Mouse (Mus musculus): Measurements from ENCODE around the gene Hoxa4. TPM values are rescaled to one million over a fixed set of nuclear protein-coding genes. Genes with fewer than 3 reads are reported as not detected.
A peak's percentile ranks its signal among the peaks of the same experiment; 100 is the strongest.

Hoxa4 gene
- polyA plus RNA-seq, 1 experiment from 2014 or later: 3.6 TPM

DNA sequence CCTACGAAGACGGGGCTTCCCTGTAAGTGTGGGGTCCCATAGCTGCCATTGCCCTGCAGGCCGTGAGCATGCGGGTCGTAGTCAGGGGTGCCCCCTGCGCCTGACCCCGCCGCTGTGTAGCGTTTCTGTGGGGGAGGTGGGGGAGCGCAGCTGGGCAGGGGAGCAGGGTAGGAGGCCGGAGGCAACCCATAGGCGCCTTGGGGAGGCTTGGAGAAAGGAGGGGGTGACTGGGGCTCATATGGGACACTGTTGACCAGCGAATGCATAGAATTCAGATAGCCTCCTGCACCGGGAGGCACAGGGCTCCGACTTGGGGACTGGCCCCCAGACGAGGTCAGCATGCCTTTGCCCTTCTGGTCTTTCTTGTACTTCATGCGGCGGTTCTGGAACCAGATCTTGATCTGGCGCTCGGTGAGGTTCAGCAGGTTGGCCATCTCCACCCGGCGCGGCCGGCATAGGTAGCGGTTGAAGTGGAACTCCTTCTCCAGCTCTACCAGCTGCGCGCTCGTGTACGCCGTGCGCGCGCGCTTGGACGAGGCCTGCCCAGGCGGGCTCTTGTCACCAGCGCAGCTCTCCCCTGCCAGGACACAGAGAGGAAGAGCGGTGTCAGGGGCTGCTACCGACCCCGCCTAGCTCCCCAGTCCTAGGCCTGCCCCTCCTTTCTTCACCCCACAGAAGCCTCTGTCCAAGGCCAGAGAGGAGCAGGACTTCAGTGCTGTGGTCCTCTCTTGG is 21.2 kb downstream of the Hoxa4 start:
- Histone ChIP-seq H3K9ac (ENCODE audit: low read depth, low read length) (peak overlapping the region; percentile 32; the same call in 1 of the 2 replicates), H3K27me3 (replicated peaks; ENCODE audit: control insufficient read depth, insufficient read depth, low read length) (peaks cover 21% of the 10 kb centered on the region), H3K9me3 (ENCODE audit: control insufficient read depth) (no peaks in the 10 kb centered on the region), H3K27ac (ENCODE audit: low read depth, low read length) (peak overlapping the region; percentile 37), H3K36me3 (ENCODE audit: control insufficient read depth, insufficient read depth) (no peaks in the 10 kb centered on the region; the same call in 1 of the 2 replicates), H3K4me3 (ENCODE audit: low read depth, low read length) (no peak overlapping the region), H3K4me1 (replicated peaks; ENCODE audit: control insufficient read depth, insufficient read depth, low read length) (no peaks in the 10 kb centered on the region), H3K4me2 (replicated peaks; ENCODE audit: low read depth) (peak overlapping the region; percentile 49)
- ATAC-seq: no peak
- WGBS: 60% methylated on average over 39 of the region's 40 CpGs
- TF ChIP-seq CTCF (IDR thresholded peaks at IDR 0.05; ENCODE audit: low read depth): no peak

DNA sequence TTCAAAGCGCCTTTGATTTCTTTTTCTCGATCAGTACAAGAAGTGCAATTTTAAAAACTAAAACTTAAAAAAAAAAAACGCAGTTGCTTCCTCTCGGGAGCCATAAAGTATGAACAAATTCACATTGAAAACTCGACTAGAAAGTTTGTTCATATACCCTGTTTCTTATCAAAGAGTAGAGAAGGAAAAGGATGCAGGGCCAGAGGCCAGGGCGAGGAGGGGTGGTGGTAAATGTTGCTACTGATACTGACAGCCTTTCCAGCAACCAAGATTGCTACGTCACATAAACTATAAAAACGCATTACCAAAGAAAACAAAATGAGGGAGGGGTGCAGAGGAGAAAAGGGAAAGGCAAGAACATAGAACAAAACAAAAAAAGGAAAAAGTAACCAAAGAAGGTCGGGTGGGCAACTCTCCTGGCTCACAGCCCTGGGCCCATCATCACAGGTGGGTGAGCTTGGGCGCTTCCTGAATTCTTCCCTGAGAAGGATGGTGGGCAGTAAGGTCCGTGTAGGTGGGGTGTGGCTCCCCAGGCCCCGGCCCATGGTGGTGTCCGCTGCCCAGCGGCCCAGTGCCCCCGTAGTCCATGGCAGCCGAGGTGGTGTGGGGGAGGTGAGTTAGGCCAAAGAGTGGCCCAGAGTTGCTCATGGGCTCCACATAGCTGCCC is 21.9 kb downstream of the Hoxa4 start:
- Histone ChIP-seq H3K36me3 (ENCODE audit: control insufficient read depth, insufficient read depth) (no peaks in the 10 kb centered on the region; the same call in 1 of the 2 replicates), H3K4me1 (replicated peaks; ENCODE audit: control insufficient read depth, insufficient read depth, low read length) (no peaks in the 10 kb centered on the region), H3K9me3 (ENCODE audit: control insufficient read depth) (no peaks in the 10 kb centered on the region), H3K27ac (ENCODE audit: low read depth, low read length) (no peak overlapping the region), H3K4me2 (replicated peaks; ENCODE audit: low read depth) (peak overlapping the region; percentile 49), H3K9ac (ENCODE audit: low read depth, low read length) (no peak overlapping the region), H3K27me3 (replicated peaks; ENCODE audit: control insufficient read depth, insufficient read depth, low read length) (peaks cover 21% of the 10 kb centered on the region), H3K4me3 (ENCODE audit: low read depth, low read length) (no peak overlapping the region)
- TF ChIP-seq CTCF (IDR thresholded peaks at IDR 0.05; ENCODE audit: low read depth): no peak
- no peak for ATAC-seq
- 61% methylated on average over 16 of the region's 16 CpGs for WGBS

DNA sequence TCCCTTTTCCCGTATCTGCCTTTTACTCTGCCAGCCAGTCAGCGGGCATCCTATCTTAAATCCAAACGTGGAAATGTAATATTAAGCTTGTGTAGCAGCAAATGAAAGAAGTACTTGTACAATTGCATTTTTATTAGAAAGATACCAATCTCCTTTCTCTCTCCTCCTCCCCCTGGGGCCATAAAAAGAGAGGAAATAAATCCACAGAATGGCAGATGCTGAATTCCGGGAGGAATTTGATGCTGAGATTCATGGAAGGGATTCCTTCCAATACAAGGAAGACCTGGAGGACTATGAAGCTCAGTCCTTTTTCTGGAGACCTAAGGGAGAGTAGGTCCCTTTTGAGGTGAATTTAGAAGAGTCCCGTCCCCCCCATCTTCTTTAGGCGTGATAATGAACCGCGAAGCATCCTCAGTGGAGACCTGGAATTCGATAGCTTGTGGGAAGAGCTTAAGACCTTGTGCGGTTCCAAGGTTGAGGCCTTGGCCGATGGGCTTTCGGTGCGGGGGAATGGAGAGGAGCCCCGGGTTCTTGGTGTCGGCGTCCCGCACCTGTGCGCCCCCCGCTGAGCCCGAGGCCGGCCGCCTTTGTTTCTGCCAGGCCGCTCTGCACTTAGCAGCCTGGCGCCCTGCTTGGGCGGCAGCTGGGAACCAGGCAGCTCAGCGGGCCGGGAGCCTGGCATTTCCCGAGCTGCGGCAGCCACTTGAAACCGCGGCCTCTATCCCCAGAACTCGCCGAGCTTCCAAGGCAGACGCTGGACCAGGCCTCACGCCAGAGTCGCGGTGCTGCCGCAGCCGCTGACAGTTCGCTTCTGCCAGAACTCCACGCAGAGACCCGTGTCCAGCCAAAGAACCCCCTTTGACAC is 23.1 kb downstream of the Hoxa4 start:
- ATAC-seq: no peak
- Histone ChIP-seq H3K4me2 (replicated peaks; ENCODE audit: low read depth) (peak overlapping the region; percentile 63), H3K27ac (ENCODE audit: low read depth, low read length) (peak overlapping the region; percentile 62; the same call in 1 of the 2 replicates), H3K36me3 (ENCODE audit: control insufficient read depth, insufficient read depth) (no peaks in the 10 kb centered on the region; the same call in 1 of the 2 replicates), H3K4me3 (ENCODE audit: low read depth, low read length) (peak overlapping the region; percentile 19), H3K9ac (ENCODE audit: low read depth, low read length) (peak overlapping the region; percentile 38), H3K4me1 (replicated peaks; ENCODE audit: control insufficient read depth, insufficient read depth, low read length) (no peaks in the 10 kb centered on the region), H3K9me3 (ENCODE audit: control insufficient read depth) (no peaks in the 10 kb centered on the region), H3K27me3 (replicated peaks; ENCODE audit: control insufficient read depth, insufficient read depth, low read length) (peaks cover 26% of the 10 kb centered on the region)
- TF ChIP-seq CTCF (IDR thresholded peaks at IDR 0.05; ENCODE audit: low read depth): no peak
- 51% methylated on average over 42 of the region's 42 CpGs for WGBS

DNA sequence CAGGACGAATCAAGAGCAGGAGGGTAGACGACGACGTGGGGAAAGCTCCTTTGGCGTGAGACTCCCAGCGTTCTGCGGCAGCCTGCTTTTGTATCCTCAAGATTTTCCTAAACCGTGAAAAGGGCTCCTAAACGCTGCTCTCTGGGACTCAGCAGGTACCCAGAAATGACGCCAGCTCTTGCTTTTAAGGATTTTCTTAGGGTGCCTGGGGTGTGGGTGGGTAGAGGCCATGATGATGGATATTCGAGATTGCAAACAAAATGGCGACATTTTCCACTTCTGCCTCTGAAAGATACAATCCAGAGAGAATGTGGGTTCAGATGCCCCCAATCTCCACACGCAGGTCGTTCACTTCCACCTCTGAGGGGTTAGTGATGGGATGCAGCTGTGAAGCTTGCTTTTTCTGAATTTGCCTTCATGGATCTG is 23.8 kb downstream of the Hoxa4 start:
- Histone ChIP-seq H3K9me3 (ENCODE audit: control insufficient read depth) (no peaks in the 10 kb centered on the region), H3K9ac (ENCODE audit: low read depth, low read length) (peak overlapping the region; percentile 0; the same call in 1 of the 2 replicates), H3K4me3 (ENCODE audit: low read depth, low read length) (peak overlapping the region; percentile 19), H3K4me1 (replicated peaks; ENCODE audit: control insufficient read depth, insufficient read depth, low read length) (no peaks in the 10 kb centered on the region), H3K27ac (ENCODE audit: low read depth, low read length) (peak overlapping the region; percentile 62), H3K36me3 (ENCODE audit: control insufficient read depth, insufficient read depth) (no peaks in the 10 kb centered on the region; the same call in 1 of the 2 replicates), H3K27me3 (replicated peaks; ENCODE audit: control insufficient read depth, insufficient read depth, low read length) (peaks cover 33% of the 10 kb centered on the region), H3K4me2 (replicated peaks; ENCODE audit: low read depth) (peak overlapping the region; percentile 63)
- no peak for TF ChIP-seq CTCF (IDR thresholded peaks at IDR 0.05; ENCODE audit: low read depth)
- 65% methylated on average over 14 of the region's 14 CpGs for WGBS
- no peak for ATAC-seq

DNA sequence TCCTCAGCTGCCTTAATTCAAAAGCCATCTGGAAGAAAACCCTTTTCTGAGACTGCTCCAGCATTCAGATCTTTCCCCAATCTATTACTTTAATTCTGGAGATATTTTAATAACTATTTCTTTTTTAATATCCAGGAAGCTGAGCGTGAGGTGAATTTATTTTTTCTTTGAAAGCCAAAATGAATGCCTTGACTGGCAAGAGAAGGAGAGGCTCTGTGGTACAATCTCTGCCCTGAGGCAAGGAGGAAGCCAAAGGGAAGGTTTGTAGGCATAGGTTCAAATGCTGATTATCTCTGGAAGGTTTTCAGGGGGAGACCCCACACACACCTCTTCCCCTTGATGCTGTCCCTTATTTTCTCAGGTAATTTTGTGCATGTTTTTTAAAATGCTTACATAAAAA is 24.4 kb downstream of the Hoxa4 start:
- Histone ChIP-seq H3K9ac (ENCODE audit: low read depth, low read length) (peak overlapping the region; percentile 0; the same call in 1 of the 2 replicates), H3K4me2 (replicated peaks; ENCODE audit: low read depth) (peak overlapping the region; percentile 63), H3K36me3 (ENCODE audit: control insufficient read depth, insufficient read depth) (no peaks in the 10 kb centered on the region; the same call in 1 of the 2 replicates), H3K4me3 (ENCODE audit: low read depth, low read length) (peak overlapping the region; percentile 47; the same call in 1 of the 2 replicates), H3K27ac (ENCODE audit: low read depth, low read length) (peak overlapping the region; percentile 62), H3K4me1 (replicated peaks; ENCODE audit: control insufficient read depth, insufficient read depth, low read length) (no peaks in the 10 kb centered on the region), H3K9me3 (ENCODE audit: control insufficient read depth) (no peaks in the 10 kb centered on the region), H3K27me3 (replicated peaks; ENCODE audit: control insufficient read depth, insufficient read depth, low read length) (peaks cover 29% of the 10 kb centered on the region)
- no peak for TF ChIP-seq CTCF (IDR thresholded peaks at IDR 0.05; ENCODE audit: low read depth)
- WGBS: 65% methylated on average over 1 of the region's 1 CpGs
- ATAC-seq: no peak

Data from intestine, postnatal 0 days (tissue).